Mouse (Mus musculus) olfactory bulb, adult 2 months (tissue): ENCODE results near the gene Plekho2.

ENCODE experiments used
- CTCF ChIP-seq: fragments of 200-500 bp; IDR thresholded peaks from 2 replicates; pipeline ENCODE4 v1.5.1; 2012; ENCODE audit warnings: low read depth, mild to moderate bottlenecking, low read length, moderate library complexity; ENCODE audit not compliant: insufficient read depth
- POLR2A ChIP-seq: fragments of 200-500 bp; IDR thresholded peaks from 2 replicates; pipeline ENCODE4 v1.6.1; 2012; ENCODE audit warnings: mild to moderate bottlenecking, low read depth, low read length, moderate library complexity; ENCODE audit not compliant: insufficient read depth

DNA sequence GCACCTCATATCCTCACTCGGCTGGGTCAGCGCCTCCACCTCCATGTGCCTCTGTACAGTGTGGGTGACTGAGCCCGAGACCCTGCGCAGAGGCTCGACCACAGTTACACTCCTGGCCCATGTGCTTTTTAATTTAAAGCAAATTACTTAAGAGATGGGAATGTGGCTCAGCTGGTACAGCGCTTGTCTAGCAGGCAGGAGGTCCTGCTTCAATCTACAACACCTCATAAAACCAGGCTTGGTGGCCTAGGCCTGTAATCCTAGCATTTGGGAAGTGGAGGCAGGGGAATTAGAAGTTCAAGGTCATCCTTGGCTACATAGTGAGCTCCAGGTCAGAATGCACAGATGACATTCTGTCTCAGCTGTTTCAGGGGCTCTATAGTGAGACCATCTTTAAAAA lies 21.0 kb downstream of the Plekho2 start:
- no peak for TF ChIP-seq CTCF
- TF ChIP-seq POLR2A = no peak
